Mouse (Mus musculus): ENCODE measurements at regions not wholly inside any gene's neighbourhood (a gene's known extent, or its start where the extent isn't known, plus 50 kb on each side); places are given as distances from the start of the nearest gene placed in this dataset.

- TF ChIP-seq CTCF (IDR thresholded peaks at IDR 0.05): no peak
- POLR2A ChIA-PET: interaction anchor here (0.7 kb wide), 1 partner anchor 14 kb away, joined by 4 read pairs; no protein-coding TSS in a partner anchor
- CTCF ChIA-PET: interaction anchor here (1.3 to 5.8 kb wide), 4 partner anchors 17 to 145 kb away, joined by 3 to 53 read pairs (median 5); no protein-coding TSS in a partner anchor
- peak; percentile 99 for DNase-seq (ENCODE audit: low read depth, low spot score)
- in situ Hi-C loops (cut with MboI; ENCODE audit: low pct_unique_long_range_greater_than_20kb): no loop called here
- no peaks in the 10 kb centered on the region for H3K27me3 ChIP-seq
- ATAC-seq: peak; percentile 80
These were observed 100.2 kb upstream of the Magi3 start for GRCm38 (mm10) chr3:104320404-104320803.

- no peak for ATAC-seq
- ChIA-PET POLR2A (interaction anchor here (0.8 to 2.0 kb wide), 3 partner anchors 11 to 15 kb away, joined by 3 to 4 read pairs (median 3); no protein-coding TSS in a partner anchor), CTCF (interaction anchor here (1.1 to 5.8 kb wide), 9 partner anchors 9 to 136 kb away, joined by 3 to 53 read pairs (median 3); no protein-coding TSS in a partner anchor)
- in situ Hi-C loops (cut with MboI; ENCODE audit: low pct_unique_long_range_greater_than_20kb): no loop called here
- DNase-seq (ENCODE audit: low read depth, low spot score): no peak
- H3K27me3 ChIP-seq: no peaks in the 10 kb centered on the region
- TF ChIP-seq CTCF (IDR thresholded peaks at IDR 0.05): no peak
These were observed 99.2 kb upstream of the Magi3 start for GRCm38 (mm10) chr3:104319377-104319776.

- no peak for TF ChIP-seq CTCF (IDR thresholded peaks at IDR 0.05)
- POLR2A ChIA-PET: interaction anchor here (0.8 to 2.0 kb wide), 3 partner anchors 11 to 14 kb away, joined by 3 to 4 read pairs (median 3); no protein-coding TSS in a partner anchor
- ATAC-seq (no peak), DNase-seq (ENCODE audit: low read depth, low spot score) (no peak)
- no peaks in the 10 kb centered on the region for H3K27me3 ChIP-seq
- CTCF ChIA-PET: interaction anchor here (1.1 to 5.8 kb wide), 9 partner anchors 9 to 136 kb away, joined by 3 to 53 read pairs (median 3); no protein-coding TSS in a partner anchor
- in situ Hi-C loops (cut with MboI; ENCODE audit: low pct_unique_long_range_greater_than_20kb): no loop called here
These were observed 98.7 kb upstream of the Magi3 start for GRCm38 (mm10) chr3:104318911-104319310.

- TF ChIP-seq CTCF (IDR thresholded peaks at IDR 0.05): no peak
- ChIA-PET CTCF (interaction anchor here (1.2 to 5.8 kb wide), 6 partner anchors 9 to 125 kb away, joined by 3 to 53 read pairs (median 4); no protein-coding TSS in a partner anchor), POLR2A (interaction anchor here (1.1 to 1.3 kb wide), 2 partner anchors 13 to 43 kb away, joined by 3 to 10 read pairs; no protein-coding TSS in a partner anchor)
- DNase-seq (ENCODE audit: low read depth, low spot score) (no peak), ATAC-seq (no peak)
- no peaks in the 10 kb centered on the region for H3K27me3 ChIP-seq
- in situ Hi-C loops (cut with MboI; ENCODE audit: low pct_unique_long_range_greater_than_20kb): no loop called here
These were observed 97.4 kb upstream of the Magi3 start for GRCm38 (mm10) chr3:104317528-104317927.

GRCm38 (mm10) chr3:104313063-104313462 lies 92.9 kb upstream of the Magi3 start:
- ATAC-seq (no peak), DNase-seq (ENCODE audit: low read depth, low spot score) (no peak)
- POLR2A ChIA-PET: no interaction called here
- TF ChIP-seq CTCF (IDR thresholded peaks at IDR 0.05): no peak
- in situ Hi-C loops (cut with MboI; ENCODE audit: low pct_unique_long_range_greater_than_20kb): no loop called here
- H3K27me3 ChIP-seq: no peaks in the 10 kb centered on the region
- CTCF ChIA-PET: interaction anchor here (0.9 to 1.5 kb wide), 2 partner anchors 10 to 235 kb away, joined by 3 to 4 read pairs; no protein-coding TSS in a partner anchor

GRCm38 (mm10) chr3:104306961-104307360 lies 86.8 kb upstream of the Magi3 start:
- ChIA-PET POLR2A (no interaction called here), CTCF (interaction anchor here (1.2 to 7.8 kb wide), 3 partner anchors 11 to 16 kb away, joined by 3 to 53 read pairs (median 3); no protein-coding TSS in a partner anchor)
- ATAC-seq (no peak), DNase-seq (ENCODE audit: low read depth, low spot score) (no peak)
- in situ Hi-C loops (cut with MboI; ENCODE audit: low pct_unique_long_range_greater_than_20kb): no loop called here
- H3K27me3 ChIP-seq: no peaks in the 10 kb centered on the region
- no peak for TF ChIP-seq CTCF (IDR thresholded peaks at IDR 0.05)

- in situ Hi-C loops (cut with MboI; ENCODE audit: low pct_unique_long_range_greater_than_20kb): no loop called here
- POLR2A ChIA-PET: interaction anchor here (1.2 to 1.6 kb wide), 4 partner anchors 13 to 85 kb away, joined by 3 to 5 read pairs (median 4); no protein-coding TSS in a partner anchor
These were observed 85.9 kb upstream of the Magi3 start for GRCm38 (mm10) chr3:104305904-104306563.

GRCm38 (mm10) chr3:104303577-104303976 lies 83.4 kb upstream of the Magi3 start:
- ChIA-PET CTCF (interaction anchor here (1.2 to 7.8 kb wide), 8 partner anchors 10 to 138 kb away, joined by 3 to 53 read pairs (median 4); no protein-coding TSS in a partner anchor), POLR2A (no interaction called here)
- in situ Hi-C loops (cut with MboI; ENCODE audit: low pct_unique_long_range_greater_than_20kb): no loop called here
- H3K27me3 ChIP-seq: no peaks in the 10 kb centered on the region
- ATAC-seq (peak; percentile 67), DNase-seq (ENCODE audit: low read depth, low spot score) (peak; percentile 100)
- no peak for TF ChIP-seq CTCF (IDR thresholded peaks at IDR 0.05)

More at GRCm38 (mm10) chr3:104305904-104306563, 85.9 kb upstream of the Magi3 start:
- CTCF ChIA-PET: interaction anchor here (1.0 to 7.8 kb wide), 5 partner anchors 12 to 120 kb away, joined by 3 to 53 read pairs (median 4); no protein-coding TSS in a partner anchor
- no peaks in the 10 kb centered on the region for H3K27me3 ChIP-seq
- ATAC-seq (no peak), DNase-seq (ENCODE audit: low read depth, low spot score) (no peak)
- no peak for TF ChIP-seq CTCF (IDR thresholded peaks at IDR 0.05)

DNA sequence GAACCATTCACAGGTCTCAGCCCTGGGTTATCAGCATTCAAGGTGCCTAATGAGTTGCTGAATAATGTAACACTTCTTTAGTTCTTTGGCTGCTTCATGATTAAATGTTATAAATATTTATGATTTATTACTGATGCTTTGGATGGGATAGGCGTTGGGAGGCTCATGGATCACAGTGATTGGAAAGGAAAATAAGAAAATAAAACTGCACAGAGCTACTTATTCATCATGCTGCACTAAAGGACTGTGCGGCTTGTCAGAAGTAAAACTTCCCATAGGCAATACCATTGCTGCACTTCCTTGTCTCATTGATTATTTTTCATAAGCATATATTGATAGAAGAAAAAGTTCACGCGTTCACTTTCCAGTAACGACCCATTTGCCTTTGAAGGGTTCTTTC lies 80.0 kb upstream of the Magi3 start:
- POLR2A ChIA-PET: no interaction called here
- H3K27me3 ChIP-seq: no peaks in the 10 kb centered on the region
- no peak for ATAC-seq
- TF ChIP-seq CTCF (IDR thresholded peaks at IDR 0.05): no peak
- CTCF ChIA-PET: interaction anchor here (1.5 to 7.8 kb wide), 2 partner anchors 18 to 82 kb away, joined by 3 to 53 read pairs; no protein-coding TSS in a partner anchor
- in situ Hi-C loops (cut with MboI; ENCODE audit: low pct_unique_long_range_greater_than_20kb): no loop called here
- DNase-seq (ENCODE audit: low read depth, low spot score): no peak

- in situ Hi-C loops (cut with MboI; ENCODE audit: low pct_unique_long_range_greater_than_20kb): loop anchor here (5.0 kb wide), 2 partner anchors 77 to 143 kb away; partner anchors contain the start of gene Magi3
- ATAC-seq: peak; percentile 68
- no peak for TF ChIP-seq CTCF (IDR thresholded peaks at IDR 0.05)
- H3K27me3 ChIP-seq: no peaks in the 10 kb centered on the region
- CTCF ChIA-PET: interaction anchor here (1.0 to 1.4 kb wide), 5 partner anchors 17 to 143 kb away, joined by 3 to 4 read pairs (median 3); no protein-coding TSS in a partner anchor
- DNase-seq (ENCODE audit: low read depth, low spot score): peak; percentile 95
- POLR2A ChIA-PET: no interaction called here
These were observed 78.7 kb upstream of the Magi3 start for GRCm38 (mm10) chr3:104298878-104299277.
